Mouse (Mus musculus): ENCODE measurements around the gene Zcchc4. TPM values are rescaled to one million over a fixed set of nuclear protein-coding genes. Genes with fewer than 3 reads are reported as not detected.

Zcchc4 gene
- 1 to 10 TPM; 7.8 to 8.6 TPM for total RNA-seq (2023)

GRCm38 (mm10) chr5:52775237-52775636 lies at the start of gene Zcchc4:
TSS of gene Zcchc4 (plus strand) at chr5:52775409.

GRCm38 (mm10) chr5:52741391-52742111 lies 33.7 kb upstream of the Zcchc4 start, which contains the start of gene Pi4k2b:
TSS of gene Pi4k2b (plus strand) at chr5:52741574.

GRCm38 (mm10) chr5:52833761-52834274 lies 58.6 kb downstream of the Zcchc4 start, which contains the start of gene Anapc4:
TSS of gene Anapc4 (plus strand) at chr5:52834012.

Other genes with a start within 250 kb of the Zcchc4 start
- not detected for gene Lgi2, start 208.9 kb upstream of the Zcchc4 start, total RNA-seq (2023)
- gene Sepsecs, start 105.7 kb upstream of the Zcchc4 start, total RNA-seq (2023), result 1 to 10 TPM; 7.3 to 8.4 TPM
- 10 to 100 TPM; 22.4 to 24.8 TPM for gene Pi4k2b, start 33.8 kb upstream of the Zcchc4 start, total RNA-seq (2023)
- gene Anapc4, start 58.6 kb downstream of the Zcchc4 start, total RNA-seq (2023), result 10 to 100 TPM; 38.7 to 42.5 TPM

All from neutrophil, adult 83 days (primary cell).